Mouse (Mus musculus): ENCODE data around the gene Gm44502.

DNA sequence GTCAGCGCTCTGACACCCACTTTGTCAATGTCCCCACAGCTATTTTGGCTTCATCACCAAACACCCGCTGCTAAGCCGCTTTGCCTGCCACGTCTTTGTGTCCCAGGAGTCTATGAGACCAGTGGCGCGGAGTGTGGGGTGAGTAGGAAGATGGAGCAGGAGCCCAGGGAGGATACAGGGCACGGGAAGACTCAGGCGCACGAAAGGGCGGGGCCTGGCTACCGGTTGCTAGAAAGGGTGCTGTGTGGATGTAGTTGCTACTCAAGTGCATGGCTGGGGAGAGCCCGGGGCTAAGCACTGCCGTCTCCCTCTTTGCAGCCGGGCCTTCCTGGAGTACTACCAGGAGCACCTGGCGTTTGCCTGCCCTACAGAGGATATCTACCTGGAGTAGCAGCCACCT is 31.8 kb upstream of the Gm44502 start:
- TF ChIP-seq CTCF (IDR thresholded peaks at IDR 0.05; ENCODE audit: control insufficient read depth, insufficient read depth, low read length), result no peak
- TF ChIP-seq POLR2A (IDR thresholded peaks at IDR 0.05; ENCODE audit: borderline replicate concordance, control insufficient read depth, low read depth, low read length), result no peak
